Mouse (Mus musculus): ENCODE results near the gene Cplx3.

The Cplx3 gene

GRCm38 (mm10) chr9:57560263-57560662 is 45.8 kb downstream of the Cplx3 start:
- DNase-seq (ENCODE audit: low spot score in 2 of 2), result no peak

GRCm38 (mm10) chr9:57559568-57559967 is 46.5 kb downstream of the Cplx3 start:
- DNase-seq (ENCODE audit: low spot score in 2 of 2), result no peak

GRCm38 (mm10) chr9:57558625-57559024 is 47.5 kb downstream of the Cplx3 start:
- DNase-seq (ENCODE audit: low spot score in 2 of 2), result no peak

GRCm38 (mm10) chr9:57557215-57557614 is 48.9 kb downstream of the Cplx3 start:
- no peak for DNase-seq (ENCODE audit: low spot score in 2 of 2)

- DNase-seq (ENCODE audit: low spot score in 2 of 2), result no peak
Measured at GRCm38 (mm10) chr9:57554753-57555152, 51.3 kb downstream of the Cplx3 start.

- DNase-seq (ENCODE audit: low spot score in 2 of 2), result no peak
Measured at GRCm38 (mm10) chr9:57553119-57553518, 53.0 kb downstream of the Cplx3 start.

- DNase-seq (ENCODE audit: low spot score in 2 of 2), result peak in 1 of 2 experiments; percentile 42
Measured at GRCm38 (mm10) chr9:57552139-57552887, 53.8 kb downstream of the Cplx3 start, which contains the start of gene Mpi. TSS of gene Mpi (minus strand) at chr9:57552763.

GRCm38 (mm10) chr9:57550126-57550862 is 55.8 kb downstream of the Cplx3 start:
- DNase-seq (ENCODE audit: low spot score in 2 of 2), result no peak
